ENCODE assay signal across 10 mouse cellular contexts in the genomic region with DNA sequence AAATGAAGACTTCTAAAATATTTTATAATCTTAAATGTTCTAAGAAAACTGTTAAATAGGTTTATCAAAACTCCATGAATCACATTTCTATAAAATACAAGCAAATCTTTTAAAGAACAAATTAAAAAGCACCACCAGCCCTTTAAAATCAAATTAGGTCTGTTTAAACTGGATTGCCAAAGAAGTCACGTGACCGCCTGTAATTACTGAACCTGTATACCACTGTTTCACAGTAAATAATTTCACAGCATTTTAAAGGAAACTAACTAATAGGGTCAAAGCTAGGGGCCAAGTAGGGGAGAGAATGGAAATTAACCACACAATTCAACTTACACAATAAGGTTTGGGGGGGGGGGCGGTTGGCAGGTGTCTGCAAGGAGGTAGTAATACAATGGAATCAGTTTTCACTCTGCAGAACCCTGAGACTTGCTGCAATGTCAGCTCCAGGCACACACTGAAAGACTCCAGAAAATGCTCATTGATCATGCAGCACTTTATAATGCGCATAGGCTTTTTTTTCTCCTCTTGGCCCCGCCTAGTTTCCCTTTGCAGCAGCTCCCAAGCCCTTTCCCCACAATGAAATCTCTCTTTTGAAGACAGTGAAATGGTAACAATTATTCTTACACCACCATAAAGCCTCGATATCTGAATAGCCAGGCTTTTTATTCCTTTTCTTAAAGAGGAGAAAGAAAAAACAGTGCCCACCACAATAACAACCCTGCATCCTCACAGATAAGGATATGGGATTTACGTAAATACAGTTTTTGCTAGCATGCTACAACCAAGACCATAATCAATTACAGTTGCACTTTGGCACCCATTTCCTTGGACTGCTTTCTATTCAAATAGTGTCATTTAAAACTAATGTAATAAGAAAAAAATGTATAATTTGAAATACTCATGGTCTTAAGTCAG. TPM values are rescaled to one million over a fixed set of nuclear protein-coding genes. Genes with fewer than 3 reads are reported as not detected.
DNase-seq lines count a peak whose midpoint lies in the region; ATAC-seq and TF ChIP-seq lines count a peak whose summit lies in the region.
"Had no signal": no experiment of that assay in that cellular context is flagged by ENCODE, and none has a peak within 500 bp of the region (broad histone marks: within the 10 kb centered on the region; RNA-seq: fewer than 3 reads in every experiment).

No protein-coding gene starts in this region.

- H3K4me2 ChIP-seq in forebrain, embryonic 12.5 days = peak overlapping the region; percentile 44
- peak overlapping the region; percentile 30 for H3K4me2 ChIP-seq in liver, embryonic 13.5 days
- peak overlapping the region; percentile 42 for H3K4me2 ChIP-seq in neural tube, embryonic 14.5 days (ENCODE audit: low read depth, low read length)

- H3K27ac ChIP-seq in left cerebral cortex, adult 2 months = no peak overlapping the region
- peak overlapping the region; percentile 67 for H3K27ac ChIP-seq in forebrain, embryonic 12.5 days
- H3K27ac ChIP-seq in liver, embryonic 13.5 days = peak overlapping the region; percentile 45; the same call in 1 of the 2 replicates
- no peak overlapping the region; the same call in 1 of the 2 replicates for H3K27ac ChIP-seq in neural tube, embryonic 14.5 days (ENCODE audit: low read depth, low read length)
- H3K27ac ChIP-seq in limb, embryonic 10.5 days = no peak overlapping the region

- 20% methylated on average over 7 of the region's 7 CpGs for WGBS in forebrain, embryonic 12.5 days
- 52% methylated on average over 7 of the region's 7 CpGs for WGBS in liver, embryonic 13.5 days (ENCODE audit: insufficient replicate concordance)
- 22% methylated on average over 7 of the region's 7 CpGs for WGBS in neural tube, embryonic 14.5 days
- WGBS in limb, embryonic 10.5 days = 81% methylated on average over 7 of the region's 7 CpGs

- peaks cover 24% of the 10 kb centered on the region for H3K4me1 ChIP-seq in forebrain, embryonic 12.5 days
- H3K4me1 ChIP-seq in liver, embryonic 13.5 days (replicated peaks) = peaks cover 30% of the 10 kb centered on the region
- H3K4me1 ChIP-seq in neural tube, embryonic 14.5 days (ENCODE audit: control insufficient read depth, insufficient read depth, low read length) = 0 out of 2 replicates have a peak, but pooled peaks cover 11% of the 10 kb centered on the region
- H3K4me1 ChIP-seq in limb, embryonic 10.5 days = peaks cover 21% of the 10 kb centered on the region

- no peaks in the 10 kb centered on the region for H3K36me3 ChIP-seq in forebrain, embryonic 12.5 days (replicated peaks)
- no peaks in the 10 kb centered on the region for H3K36me3 ChIP-seq in liver, embryonic 13.5 days
- H3K36me3 ChIP-seq in neural tube, embryonic 14.5 days (ENCODE audit: control insufficient read depth, insufficient read depth, low read length) = no peaks in the 10 kb centered on the region
- no peaks in the 10 kb centered on the region for H3K36me3 ChIP-seq in limb, embryonic 10.5 days

- no peak for DNase-seq in left cerebral cortex, adult 2 months (ENCODE audit: extremely low spot score in 1 of 2, low spot score in 2 of 2)
- no peak for DNase-seq in left cerebral cortex, adult 18-20 months (ENCODE audit: low spot score in 2 of 2)
- no peak for DNase-seq in liver, embryonic 13.5 days
- DNase-seq in cerebellum, postnatal 36 days = no peak
- no peak for DNase-seq in limb, embryonic 10.5 days (ENCODE audit: low spot score)
- DNase-seq: right cerebral cortex, adult 18-20 months had no signal

- no peaks in the 10 kb centered on the region for H3K9me3 ChIP-seq in forebrain, embryonic 12.5 days
- H3K9me3 ChIP-seq in liver, embryonic 13.5 days (replicated peaks) = no peaks in the 10 kb centered on the region
- no peaks in the 10 kb centered on the region for H3K9me3 ChIP-seq in neural tube, embryonic 14.5 days (ENCODE audit: control insufficient read depth, low read length)
- no peaks in the 10 kb centered on the region for H3K9me3 ChIP-seq in limb, embryonic 10.5 days (replicated peaks)

- H3K27me3 ChIP-seq in forebrain, embryonic 12.5 days = no peaks in the 10 kb centered on the region
- H3K27me3 ChIP-seq in liver, embryonic 13.5 days = no peaks in the 10 kb centered on the region
- H3K27me3 ChIP-seq in neural tube, embryonic 14.5 days (ENCODE audit: control insufficient read depth, insufficient read depth, low read length) = no peaks in the 10 kb centered on the region
- no peaks in the 10 kb centered on the region for H3K27me3 ChIP-seq in limb, embryonic 10.5 days (ENCODE audit: low read depth, poor library complexity, severe bottlenecking)

- TF ChIP-seq CTCF in left cerebral cortex, adult 2 months (IDR thresholded peaks at IDR 0.05) = no peak

- peak overlapping the region; percentile 12; the same call in 1 of the 2 replicates for H3K9ac ChIP-seq in forebrain, embryonic 12.5 days
- H3K9ac ChIP-seq in liver, embryonic 13.5 days = no peak overlapping the region
- H3K9ac ChIP-seq in neural tube, embryonic 14.5 days (replicated peaks; ENCODE audit: low read depth, low read length) = peak overlapping the region; percentile 21; the same call in 1 of the 2 replicates

- H3K4me3 ChIP-seq in left cerebral cortex, adult 2 months = peak overlapping the region; percentile 47
- H3K4me3 ChIP-seq in forebrain, embryonic 12.5 days (replicated peaks) = no peak overlapping the region; the same call in 1 of the 2 replicates
- H3K4me3 ChIP-seq in liver, embryonic 13.5 days (replicated peaks) = no peak overlapping the region
- peak overlapping the region; percentile 20; the same call in 1 of the 2 replicates for H3K4me3 ChIP-seq in neural tube, embryonic 14.5 days (ENCODE audit: low read depth, low read length)
- H3K4me3 ChIP-seq in limb, embryonic 10.5 days = no peak overlapping the region
- H3K4me3 ChIP-seq: erythroblast, embryonic 14.5 days had no signal

- intact Hi-C loops in left cerebral cortex, adult 2 months (cut with DNase I) = no loop called here

- peak; percentile 62 for ATAC-seq in forebrain, embryonic 12.5 days (ENCODE audit: low FRiP score)
- peak; percentile 54; the same call in 1 of the 2 replicates for ATAC-seq in liver, embryonic 13.5 days (ENCODE audit: low read depth)
- ATAC-seq in neural tube, embryonic 14.5 days (ENCODE audit: low read depth) = peak; percentile 32; the same call in 1 of the 2 replicates
- ATAC-seq in inflammation-experienced regulatory T-cells, adult 6 months = no peak

RNA-seq across cellular contexts. Expression of gene Ankrd17, which starts 27.9 kb away (rescaled TPM):
- 100 to 1,000 TPM; 124 TPM for total RNA-seq in left cerebral cortex, adult 2 months (2021)
- total RNA-seq in left cerebral cortex, adult 18-20 months (2021) = 100 to 1,000 TPM; 111 to 117 TPM
- polyA plus RNA-seq in forebrain, embryonic 12.5 days (2016; fragmentation: Nextera tagmentation; extraction: Ambion mirVana) = 31.9 and 32.8 TPM in 2 replicates
- polyA plus RNA-seq in liver, embryonic 13.5 days (2015; fragmentation: Nextera tagmentation; extraction: Ambion mirVana) = 9.3 and 10.0 TPM in 2 replicates
- polyA plus RNA-seq in neural tube, embryonic 14.5 days (2014; fragmentation: Nextera tagmentation; extraction: Ambion mirVana) = 41.1 and 43.6 TPM in 2 replicates
- polyA plus RNA-seq in inflammation-experienced regulatory T-cells, adult 6 months (2017; shearing (Covaris generic)) = 10 to 100 TPM; 40.5 to 64.2 (median 52.0) TPM
- polyA plus RNA-seq in limb, embryonic 10.5 days (2016; fragmentation: Nextera tagmentation; extraction: Ambion mirVana) = 24.5 and 25.4 TPM in 2 replicates

RNA-seq across cellular contexts. Expression of gene Gm9958, which starts 28.6 kb away (rescaled TPM):
- 1 to 10 TPM; 1.1 to 1.6 TPM for total RNA-seq in left cerebral cortex, adult 2 months (2021)
- total RNA-seq in left cerebral cortex, adult 18-20 months (2021) = 1 to 10 TPM; 1.7 to 1.8 TPM
- 7.9 and 10.7 TPM in 2 replicates for polyA plus RNA-seq in forebrain, embryonic 12.5 days (2016; fragmentation: Nextera tagmentation; extraction: Ambion mirVana)
- polyA plus RNA-seq in liver, embryonic 13.5 days (2015; fragmentation: Nextera tagmentation; extraction: Ambion mirVana) = 2.0 and 2.8 TPM in 2 replicates
- 4.6 and 5.3 TPM in 2 replicates for polyA plus RNA-seq in neural tube, embryonic 14.5 days (2014; fragmentation: Nextera tagmentation; extraction: Ambion mirVana)
- 1 to 10 TPM in 2 of 3 experiments, under 1 TPM in 1; 0.70 to 3.1 (median 1.4) TPM for polyA plus RNA-seq in inflammation-experienced regulatory T-cells, adult 6 months (2017; shearing (Covaris generic))
- polyA plus RNA-seq in limb, embryonic 10.5 days (2016; fragmentation: Nextera tagmentation; extraction: Ambion mirVana) = 5.0 and 5.7 TPM in 2 replicates

Comparison
In these comparisons a context has a peak if more than half of its experiments do, and no peak if none do; other contexts are left out.
1. H3K27ac ChIP-seq: peak in forebrain, embryonic 12.5 days (single experiment) and liver, embryonic 13.5 days (single experiment); none in left cerebral cortex, adult 2 months (single experiment), neural tube, embryonic 14.5 days (single experiment) and limb, embryonic 10.5 days (single experiment).
2. H3K4me3 ChIP-seq: peak in left cerebral cortex, adult 2 months (single experiment) and neural tube, embryonic 14.5 days (single experiment); none in forebrain, embryonic 12.5 days (single experiment), liver, embryonic 13.5 days (single experiment) and limb, embryonic 10.5 days (single experiment).
3. Peak in every context shown above with its lines, with median percentiles within 50 percentile points of each other: H3K4me2 ChIP-seq.